Mouse (Mus musculus) midbrain, embryonic 16.5 days (tissue): Measurements from ENCODE around the gene Polk. TPM values are rescaled to one million over a fixed set of nuclear protein-coding genes. Genes with fewer than 3 reads are reported as not detected.

Experiments
- ATAC-seq: fragments of 200-750 bp; cut with Nextera tagmentation; 2 replicates; pipeline ENCODE4 v1.8.0; 2017; ENCODE audit warnings: moderate TSS enrichment
- H3K27ac ChIP-seq: fragments of 300-500 bp; sonication (generic); 2 replicates; pipeline ENCODE4 v1.5.1; 2014; ENCODE audit warnings: mild to moderate bottlenecking, low read length, mixed read lengths
- H3K27me3 ChIP-seq: fragments of 300-500 bp; sonication (generic); 2 replicates; pipeline ENCODE4 v1.6.1; 2014; ENCODE audit warnings: low read depth, low read length, mixed read lengths; ENCODE audit not compliant: control insufficient read depth, insufficient read depth
- H3K36me3 ChIP-seq: fragments of 300-500 bp; sonication (generic); 2 replicates; pipeline ENCODE4 v1.6.1; 2014; ENCODE audit warnings: mild to moderate bottlenecking, low read length, moderate library complexity, mixed read lengths; ENCODE audit not compliant: control insufficient read depth, insufficient read depth
- H3K4me1 ChIP-seq: fragments of 300-500 bp; sonication (generic); 2 replicates; pipeline ENCODE4 v1.6.1; 2014; ENCODE audit warnings: mild to moderate bottlenecking, low read length, mixed read lengths; ENCODE audit not compliant: control insufficient read depth, insufficient read depth
- H3K4me2 ChIP-seq: fragments of 300-500 bp; sonication (generic); 2 replicates; pipeline ENCODE4 v1.6.1; 2014; ENCODE audit warnings: mild to moderate bottlenecking, low read length, mixed read lengths
- H3K4me3 ChIP-seq: fragments of 300-500 bp; sonication (generic); 2 replicates; pipeline ENCODE4 v1.5.1; 2014; ENCODE audit warnings: low read depth, mild to moderate bottlenecking, low read length, moderate library complexity, mixed read lengths
- H3K9ac ChIP-seq: fragments of 300-500 bp; sonication (generic); 2 replicates; pipeline ENCODE4 v1.6.1; 2014; ENCODE audit warnings: low read depth, low read length, mixed read lengths
- H3K9me3 ChIP-seq: fragments of 300-500 bp; sonication (generic); replicated peaks from 2 replicates; pipeline ENCODE4 v1.6.1; 2014; ENCODE audit warnings: mild to moderate bottlenecking, low read length, mixed read lengths; ENCODE audit not compliant: control insufficient read depth, poor library complexity, severe bottlenecking
- WGBS: fragments of 180-500 bp; shearing (Covaris S2); extraction: QIAGEN DNeasy Blood & Tissue Kit; methylation state at CpG from one replicate; pipeline ENCODE4 v1.1.7; 2014; 5-methylcytosine and 5-hydroxymethylcytosine counted together
- polyA plus RNA-seq: library from polyadenylated mRNA; unstranded; fragments of >200 nt; fragmentation: Nextera tagmentation; extraction: Ambion mirVana; gene quantifications from 2 replicates; pipeline ENCODE4 v1.2.1, GENCODE M21; 2015

The Polk gene
- polyA plus RNA-seq, 1 experiment from 2014 or later = 7.7 TPM

DNA sequence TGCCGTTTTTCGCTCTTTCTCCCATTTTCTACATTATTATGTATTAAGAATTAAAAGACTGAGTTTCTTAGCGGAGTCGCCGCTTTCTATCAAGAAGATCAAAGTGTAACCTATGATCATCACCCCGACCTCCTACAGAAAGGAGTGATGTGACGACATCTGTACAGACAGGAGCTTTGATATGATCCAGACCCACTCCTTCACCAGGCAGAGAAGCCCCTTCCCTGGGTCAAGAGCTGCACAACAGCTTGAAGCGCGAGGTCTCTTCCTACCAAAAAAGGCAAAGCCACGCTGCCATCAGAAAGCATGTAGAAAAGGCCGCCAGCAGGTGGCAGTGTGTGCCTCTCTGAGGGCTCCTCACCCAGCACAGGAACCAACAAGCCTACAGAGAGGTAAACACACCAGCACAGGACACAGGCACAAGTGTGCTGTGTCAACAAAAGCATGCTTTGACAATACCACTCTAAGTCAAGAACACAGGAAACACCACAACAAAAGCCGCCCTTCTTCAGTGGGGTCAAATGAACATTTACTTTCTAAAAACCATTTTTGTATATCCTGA lies 110.7 kb downstream of the Polk start:
- H3K4me3 ChIP-seq = no peak overlapping the region
- no peak overlapping the region for H3K27ac ChIP-seq
- no peaks in the 10 kb centered on the region for H3K36me3 ChIP-seq
- no peak overlapping the region for H3K9ac ChIP-seq
- H3K4me1 ChIP-seq = 0 out of 2 replicates have a peak, but pooled peaks cover 4% of the 10 kb centered on the region
- no peaks in the 10 kb centered on the region for H3K27me3 ChIP-seq
- H3K4me2 ChIP-seq = no peak overlapping the region
- H3K9me3 ChIP-seq = no peaks in the 10 kb centered on the region
- ATAC-seq = peak; percentile 85
- WGBS = 41% methylated on average over 12 of the region's 12 CpGs

Other genes starting within 250 kb of the Polk start
- 19.2 and 21.3 TPM in 2 replicates for gene Poc5, start 154.3 kb downstream of the Polk start, polyA plus RNA-seq
- not detected in 2 replicates for gene Ankdd1b, start 71.4 kb downstream of the Polk start, polyA plus RNA-seq
- not detected in 2 replicates for gene Gm17622, start 51.8 kb downstream of the Polk start, polyA plus RNA-seq
- gene Col4a3bp, start within 50 bp of the Polk start, polyA plus RNA-seq = 7.9 and 8.1 TPM in 2 replicates
- gene Hmgcr, start 128.4 kb upstream of the Polk start, polyA plus RNA-seq = 240 TPM in 2 replicates
- gene Ankrd31, start 205.7 kb upstream of the Polk start, polyA plus RNA-seq = 0.07 and 0.09 TPM in 2 replicates